Mouse (Mus musculus): ENCODE results near the gene Pitpnc1. TPM values are rescaled to one million over a fixed set of nuclear protein-coding genes. Genes with fewer than 3 reads are reported as not detected.

Gene Pitpnc1
- total and polyA plus RNA-seq, 3 experiments = 2.4 to 5.4 (median 3.6) TPM

DNA sequence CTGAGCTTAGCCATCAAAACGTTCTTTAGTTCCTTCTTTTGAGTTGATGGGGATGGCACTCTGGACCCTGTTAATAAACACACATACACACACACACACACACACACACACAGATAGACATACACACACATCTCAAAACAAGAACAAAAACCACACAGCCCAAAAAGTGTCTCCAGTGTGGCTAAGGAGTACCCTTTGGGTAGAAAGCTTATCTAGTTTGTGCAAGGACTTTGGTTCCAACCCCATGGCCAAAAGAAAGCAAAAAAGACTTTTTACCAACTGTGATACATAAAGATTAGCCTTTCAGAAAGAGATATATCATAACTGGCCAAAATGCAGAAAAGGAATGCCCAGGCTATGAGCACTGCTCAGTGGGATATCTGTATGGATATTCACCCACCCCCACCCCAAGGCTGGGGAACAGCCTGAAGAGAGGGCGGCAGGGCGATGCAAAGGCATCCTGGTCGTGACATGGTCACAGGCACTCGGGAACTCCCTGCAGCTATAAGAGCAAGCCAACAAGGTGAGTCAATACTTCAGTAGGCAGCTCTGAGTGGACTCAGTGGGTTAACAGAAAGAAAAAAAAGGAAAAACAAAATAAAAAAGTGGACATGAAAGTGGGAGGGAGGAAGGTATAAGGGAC, 60.3 kb downstream of the Pitpnc1 start:
- Histone ChIP-seq H3K79me2 (replicated peaks; ENCODE audit: control insufficient read depth, extremely low read depth, insufficient read depth, poor library complexity, severe bottlenecking) (no peaks in the 10 kb centered on the region), H3K4me1 (ENCODE audit: control insufficient read depth in 1 of 2, insufficient read depth in 2 of 2) (no peaks in the 10 kb centered on the region), H3K9me3 (replicated peaks; ENCODE audit: low read length) (no peaks in the 10 kb centered on the region), H3K27ac (ENCODE audit: insufficient read depth, low read depth) (no peak overlapping the region), H3K4me2 (ENCODE audit: insufficient read depth, low read depth, poor library complexity, severe bottlenecking) (no peak overlapping the region), H3K9ac (ENCODE audit: insufficient read depth, low read depth) (no peak overlapping the region), H3K27me3 (replicated peaks) (no peaks in the 10 kb centered on the region), H3K4me3 (replicated peaks in 1 of 3; ENCODE audit: low read depth in 2 of 3, low read length in 2 of 3, poor library complexity in 1 of 3) (no peak overlapping the region), H3K36me3 (replicated peaks in 1 of 2; ENCODE audit: control insufficient read depth in 1 of 2, insufficient read depth in 1 of 2, low read length in 1 of 2) (no peaks in the 10 kb centered on the region)
- dilution Hi-C loops (cut with MboI; ENCODE audit: extremely low pct_ligation_motif_present, extremely low pct_unique_long_range_greater_than_20kb, low sequenced_read_pairs) = no loop called here
- TF ChIP-seq USF2 (conservative IDR thresholded peaks at IDR 0.05; ENCODE audit: low read depth, low read length) (no peak), POLR2AphosphoS2 (IDR thresholded peaks at IDR 0.05; ENCODE audit: low read depth, low read length) (no peak), KAT2A (IDR thresholded peaks at IDR 0.05; ENCODE audit: insufficient replicate concordance, low read length) (no peak), RAD21 (IDR thresholded peaks at IDR 0.05; ENCODE audit: low read depth, low read length) (no peak), NELFE (IDR thresholded peaks at IDR 0.05; ENCODE audit: low read depth, low read length) (no peak), CHD2 (IDR thresholded peaks at IDR 0.05; ENCODE audit: low read length) (no peak), MAZ (IDR thresholded peaks at IDR 0.05; ENCODE audit: low read depth, low read length) (no peak)
- DNase-seq (ENCODE audit: extremely low read depth) = no peak
- in situ Hi-C loops (cut with MboI; ENCODE audit: low pct_ligation_motif_present, low pct_unique_long_range_greater_than_20kb, low sequenced_read_pairs) = no loop called here

- H3K4me1 ChIP-seq (ENCODE audit: control insufficient read depth in 1 of 2, insufficient read depth in 2 of 2) = no peaks in the 10 kb centered on the region
- H3K4me2 ChIP-seq (ENCODE audit: insufficient read depth, low read depth, poor library complexity, severe bottlenecking) = no peak overlapping the region
- dilution Hi-C loops (cut with MboI; ENCODE audit: extremely low pct_ligation_motif_present, extremely low pct_unique_long_range_greater_than_20kb, low sequenced_read_pairs) = no loop called here
These were observed 61.6 kb downstream of the Pitpnc1 start for GRCm38 (mm10) chr11:107408886-107409285.

GRCm38 (mm10) chr11:107407698-107408097, 62.8 kb downstream of the Pitpnc1 start:
- Histone ChIP-seq H3K9me3 (replicated peaks; ENCODE audit: low read length) (no peaks in the 10 kb centered on the region), H3K36me3 (replicated peaks in 1 of 2; ENCODE audit: control insufficient read depth in 1 of 2, insufficient read depth in 1 of 2, low read length in 1 of 2) (no peaks in the 10 kb centered on the region), H3K9ac (ENCODE audit: insufficient read depth, low read depth) (no peak overlapping the region), H3K4me1 (ENCODE audit: control insufficient read depth in 1 of 2, insufficient read depth in 2 of 2) (no peaks in the 10 kb centered on the region), H3K27me3 (replicated peaks) (no peaks in the 10 kb centered on the region), H3K4me3 (replicated peaks in 1 of 3; ENCODE audit: low read depth in 2 of 3, low read length in 2 of 3, poor library complexity in 1 of 3) (no peak overlapping the region), H3K79me2 (replicated peaks; ENCODE audit: control insufficient read depth, extremely low read depth, insufficient read depth, poor library complexity, severe bottlenecking) (no peaks in the 10 kb centered on the region), H3K4me2 (ENCODE audit: insufficient read depth, low read depth, poor library complexity, severe bottlenecking) (no peak overlapping the region), H3K27ac (ENCODE audit: insufficient read depth, low read depth) (no peak overlapping the region)
- TF ChIP-seq NELFE (IDR thresholded peaks at IDR 0.05; ENCODE audit: low read depth, low read length) = no peak
- TF ChIP-seq EP300 (IDR thresholded peaks at IDR 0.05; ENCODE audit: low read length) = no peak
- no peak for TF ChIP-seq USF1 (IDR thresholded peaks at IDR 0.05; ENCODE audit: low read depth, low read length)
- no peak for TF ChIP-seq ZKSCAN1 (IDR thresholded peaks at IDR 0.05; ENCODE audit: borderline replicate concordance, low read depth, low read length)
- no peak for TF ChIP-seq ETS1 (conservative IDR thresholded peaks at IDR 0.05; ENCODE audit: low read depth, low read length)
- no peak for TF ChIP-seq MXI1 (IDR thresholded peaks at IDR 0.05; ENCODE audit: low read depth, low read length)
- no peak for TF ChIP-seq GABPA (IDR thresholded peaks at IDR 0.05; ENCODE audit: insufficient replicate concordance, low read depth, low read length)
- no peak for TF ChIP-seq ZMIZ1 (IDR thresholded peaks at IDR 0.05; ENCODE audit: low read depth, low read length)
- TF ChIP-seq RCOR1 (conservative IDR thresholded peaks at IDR 0.05; ENCODE audit: low read depth, low read length) = no peak
- no peak for TF ChIP-seq POLR2A (IDR thresholded peaks at IDR 0.05; ENCODE audit: low read depth, low read length)
- no peak for TF ChIP-seq JUN (IDR thresholded peaks at IDR 0.05; ENCODE audit: insufficient read depth, low read depth, low read length)
- no peak for TF ChIP-seq PAX5 (IDR thresholded peaks at IDR 0.05; ENCODE audit: low read length)
- TF ChIP-seq E2F4 (IDR thresholded peaks at IDR 0.05; ENCODE audit: insufficient replicate concordance, low read depth, low read length) = no peak
- TF ChIP-seq MEF2A (IDR thresholded peaks at IDR 0.05; ENCODE audit: borderline replicate concordance, low read depth, low read length) = no peak
- no peak for TF ChIP-seq MAZ (IDR thresholded peaks at IDR 0.05; ENCODE audit: low read depth, low read length)
- TF ChIP-seq CHD2 (IDR thresholded peaks at IDR 0.05; ENCODE audit: low read length) = no peak
- TF ChIP-seq KAT2A (IDR thresholded peaks at IDR 0.05; ENCODE audit: insufficient replicate concordance, low read length) = no peak
- no peak for TF ChIP-seq RAD21 (IDR thresholded peaks at IDR 0.05; ENCODE audit: low read depth, low read length)
- dilution Hi-C loops (cut with MboI; ENCODE audit: extremely low pct_ligation_motif_present, extremely low pct_unique_long_range_greater_than_20kb, low sequenced_read_pairs) (no loop called here), in situ Hi-C loops (cut with MboI; ENCODE audit: low pct_ligation_motif_present, low pct_unique_long_range_greater_than_20kb, low sequenced_read_pairs) (no loop called here)
- DNase-seq (ENCODE audit: extremely low read depth) = no peak

More at GRCm38 (mm10) chr11:107408886-107409285, 61.6 kb downstream of the Pitpnc1 start:
- in situ Hi-C loops (cut with MboI; ENCODE audit: low pct_ligation_motif_present, low pct_unique_long_range_greater_than_20kb, low sequenced_read_pairs) = no loop called here
- Histone ChIP-seq H3K27ac (ENCODE audit: insufficient read depth, low read depth) (no peak overlapping the region), H3K9ac (ENCODE audit: insufficient read depth, low read depth) (no peak overlapping the region), H3K36me3 (replicated peaks in 1 of 2; ENCODE audit: control insufficient read depth in 1 of 2, insufficient read depth in 1 of 2, low read length in 1 of 2) (no peaks in the 10 kb centered on the region), H3K79me2 (replicated peaks; ENCODE audit: control insufficient read depth, extremely low read depth, insufficient read depth, poor library complexity, severe bottlenecking) (no peaks in the 10 kb centered on the region), H3K4me3 (replicated peaks in 1 of 3; ENCODE audit: low read depth in 2 of 3, low read length in 2 of 3, poor library complexity in 1 of 3) (no peak overlapping the region), H3K27me3 (replicated peaks) (no peaks in the 10 kb centered on the region), H3K9me3 (replicated peaks; ENCODE audit: low read length) (no peaks in the 10 kb centered on the region)
- no peak for DNase-seq (ENCODE audit: extremely low read depth)
- TF ChIP-seq MYC (IDR thresholded peaks at IDR 0.05; ENCODE audit: low read depth, low read length) (no peak), ZNF384 (IDR thresholded peaks at IDR 0.05; ENCODE audit: low read depth, low read length) (no peak), E2F4 (IDR thresholded peaks at IDR 0.05; ENCODE audit: insufficient replicate concordance, low read depth, low read length) (no peak), USF1 (IDR thresholded peaks at IDR 0.05; ENCODE audit: low read depth, low read length) (no peak), NELFE (IDR thresholded peaks at IDR 0.05; ENCODE audit: low read depth, low read length) (no peak), CTCF (conservative IDR thresholded peaks at IDR 0.05 in 1 of 2, IDR thresholded peaks at IDR 0.05 in 1 of 2; ENCODE audit: low read depth in 2 of 2, low read length in 2 of 2) (no peak), MAZ (IDR thresholded peaks at IDR 0.05; ENCODE audit: low read depth, low read length) (no peak), NRF1 (IDR thresholded peaks at IDR 0.05; ENCODE audit: low read depth, low read length) (no peak)
